Mouse (Mus musculus) ES-E14 (cell line): ENCODE data around the gene Chchd2. TPM values are rescaled to one million over a fixed set of nuclear protein-coding genes. Genes with fewer than 3 reads are reported as not detected.

Experiments used
- DNase-seq: peaks from one replicate; pipeline ENCODE4 v3.0.0-alpha.2; 2013; ENCODE audit warnings: low read depth, low spot score
- H3K27ac ChIP-seq: 2 replicates; pipeline ENCODE4 v1.5.1; 2012; ENCODE audit warnings: low read depth, mild to moderate bottlenecking, low read length, moderate library complexity, mixed read lengths; ENCODE audit not compliant: poor library complexity, insufficient read depth, severe bottlenecking
- H3K36me3 ChIP-seq: 2 replicates; pipeline ENCODE4 v1.6.1; 2012; ENCODE audit warnings: mild to moderate bottlenecking, low read length, moderate library complexity, mixed read lengths; ENCODE audit not compliant: control insufficient read depth, poor library complexity, insufficient read depth, severe bottlenecking
- H3K4me1 ChIP-seq, 2 experiments: fragments of 150-350 bp in 1 of 2; sonication (generic) in 1 of 2; 2 replicates each; pipeline ENCODE4 v1.6.1; 2012; ENCODE audit warnings: low read length in 2 of 2, mild to moderate bottlenecking in 1 of 2, mixed read lengths in 1 of 2; ENCODE audit not compliant: control insufficient read depth in 2 of 2, insufficient read depth in 2 of 2, poor library complexity in 1 of 2
- H3K4me3 ChIP-seq, 2 experiments: fragments of 150-350 bp in 1 of 2; sonication (generic) in 1 of 2; 2 replicates each; pipeline ENCODE4 v1.5.1; 2012; ENCODE audit warnings: low read length in 2 of 2, low read depth in 1 of 2, mild to moderate bottlenecking in 1 of 2, mixed read lengths in 1 of 2; ENCODE audit not compliant: insufficient read depth in 1 of 2, poor library complexity in 1 of 2, severe bottlenecking in 1 of 2
- H3K9ac ChIP-seq: 2 replicates; pipeline ENCODE4 v1.6.1; 2012; ENCODE audit warnings: low read depth, mild to moderate bottlenecking, low read length, mixed read lengths; ENCODE audit not compliant: poor library complexity, insufficient read depth, severe bottlenecking
- H3K9me3 ChIP-seq: fragments of 150-350 bp; sonication (generic); 2 replicates; pipeline ENCODE4 v1.6.1; 2012; ENCODE audit warnings: low read depth, mild to moderate bottlenecking, low read length; ENCODE audit not compliant: control insufficient read depth, insufficient read depth
- CHD2 ChIP-seq: IDR thresholded peaks from 2 replicates; pipeline ENCODE4 v1.6.1; 2014; ENCODE audit warnings: mild to moderate bottlenecking, low read depth, low read length, inconsistent platforms
- HCFC1 ChIP-seq: IDR thresholded peaks from 2 replicates; pipeline ENCODE4 v1.6.1; 2012; ENCODE audit warnings: low read length, inconsistent platforms, borderline replicate concordance; ENCODE audit not compliant: insufficient read depth
- MAFK ChIP-seq: IDR thresholded peaks from 2 replicates; pipeline ENCODE4 v1.6.1; 2014; ENCODE audit warnings: mild to moderate bottlenecking, low read depth, low read length, inconsistent platforms; ENCODE audit not compliant: insufficient read depth
- ZC3H11A ChIP-seq: IDR thresholded peaks from 2 replicates; pipeline ENCODE4 v1.6.1; 2012; ENCODE audit warnings: low read depth, mild to moderate bottlenecking, inconsistent platforms, low read length, borderline replicate concordance
- ZNF384 ChIP-seq: IDR thresholded peaks from 2 replicates; pipeline ENCODE4 v1.6.1; 2012; ENCODE audit warnings: low read depth, low read length, inconsistent platforms
- in situ Hi-C, 2 experiments: fragments of 600-800 bp; cut with MboI; formaldehyde crosslinking; loops; one replicate each; pipeline ENCODE4 v1.15.1; 2025; ENCODE audit warnings: low sequenced_read_pairs in 2 of 2, inconsistent platforms in 1 of 2; ENCODE audit not compliant: unreplicated experiment in 2 of 2
- total RNA-seq: library from RNA; depleted of rRNA; stranded (reverse); fragments of 300-350 nt; gene quantifications from 2 replicates; pipeline ENCODE4 v1.2.3, GENCODE M21; 2012

Chchd2 gene
- total RNA-seq, 1 experiment: 874 TPM

DNA sequence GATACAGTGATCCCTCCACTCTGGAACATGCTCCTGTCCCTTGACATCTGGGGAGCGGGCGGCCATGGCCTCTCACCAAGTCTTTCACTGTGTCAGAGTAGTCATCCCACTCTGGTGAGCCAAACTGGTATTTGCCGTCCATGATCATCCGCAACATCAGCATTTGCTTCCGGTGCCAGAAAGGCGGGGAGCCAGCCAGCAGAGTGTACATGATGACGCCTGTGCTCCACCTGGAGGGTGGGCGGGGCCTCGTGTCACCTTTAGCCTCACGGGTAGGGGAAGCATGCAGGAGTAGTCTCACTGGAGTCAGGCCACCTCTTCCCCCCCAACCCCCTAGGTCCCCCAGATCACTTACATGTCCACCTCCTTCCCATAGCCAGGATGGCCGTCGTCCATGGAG lies 21.4 kb downstream of the Chchd2 start:
- H3K4me3 ChIP-seq: no peak overlapping the region; a peak in 1 of 4 replicates
- peaks cover 14% of the 10 kb centered on the region for H3K36me3 ChIP-seq
- in situ Hi-C loops: no loop called here
- no peak for DNase-seq
- TF ChIP-seq ZC3H11A: no peak
- no peak for TF ChIP-seq MAFK
- TF ChIP-seq CHD2: no peak
- TF ChIP-seq ZNF384: no peak
- no peak for TF ChIP-seq HCFC1
- no peak overlapping the region for H3K27ac ChIP-seq
- no peaks in the 10 kb centered on the region for H3K9me3 ChIP-seq
- H3K9ac ChIP-seq: no peak overlapping the region
- peaks cover 0 to 6% of the 10 kb centered on the region in 2 experiments; a peak in 1 of 4 replicates for H3K4me1 ChIP-seq

DNA sequence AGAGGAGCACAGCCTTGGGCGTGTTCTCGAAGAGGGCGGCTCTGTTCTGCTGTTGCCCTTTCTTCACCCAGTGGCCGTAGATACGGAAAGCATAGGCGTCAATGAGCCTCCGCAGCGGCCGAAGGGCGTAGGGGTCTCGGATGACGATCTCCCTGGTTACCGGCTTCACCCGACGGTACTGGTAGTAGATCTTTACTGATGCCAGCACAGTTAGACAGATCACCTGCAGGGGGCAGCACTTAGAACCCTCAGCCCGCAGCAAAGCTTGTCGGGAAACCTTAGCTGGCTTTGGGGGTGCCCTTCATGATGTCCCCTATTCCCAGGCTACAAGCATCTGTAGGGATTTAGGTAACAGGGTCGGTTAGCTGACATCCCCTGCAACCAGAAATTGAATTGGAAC lies 22.8 kb downstream of the Chchd2 start:
- peaks cover 0 to 6% of the 10 kb centered on the region in 2 experiments; a peak in 1 of 4 replicates for H3K4me1 ChIP-seq
- no peak for TF ChIP-seq CHD2
- no peak for TF ChIP-seq HCFC1
- in situ Hi-C loops: no loop called here
- no peak for DNase-seq
- peak overlapping the region in 1 of 2 experiments; percentile 28; a peak in 1 of 4 replicates for H3K4me3 ChIP-seq
- H3K27ac ChIP-seq: no peak overlapping the region
- peaks cover 25% of the 10 kb centered on the region for H3K36me3 ChIP-seq
- no peaks in the 10 kb centered on the region for H3K9me3 ChIP-seq
- H3K9ac ChIP-seq: peak overlapping the region; percentile 8; the same call in 1 of the 2 replicates

- no peaks in the 10 kb centered on the region for H3K9me3 ChIP-seq
- peaks cover 39% of the 10 kb centered on the region for H3K36me3 ChIP-seq
- H3K4me3 ChIP-seq: no peak overlapping the region
- in situ Hi-C loops: no loop called here
- H3K4me1 ChIP-seq: peaks cover 0 to 6% of the 10 kb centered on the region in 2 experiments; a peak in 1 of 4 replicates
- H3K9ac ChIP-seq: no peak overlapping the region
- no peak for DNase-seq
- peak overlapping the region; percentile 34; the same call in 1 of the 2 replicates for H3K27ac ChIP-seq
- no peak for TF ChIP-seq CHD2
- TF ChIP-seq MAFK: peak; percentile 66
Measured at GRCm38 (mm10) chr5:129862325-129862724, 24.9 kb downstream of the Chchd2 start.

GRCm38 (mm10) chr5:129856414-129856813 lies 30.9 kb downstream of the Chchd2 start:
- Histone ChIP-seq H3K4me1 (0 out of 4 replicates have a peak, but pooled peaks cover 0 to 5% of the 10 kb centered on the region in 2 experiments), H3K9ac (no peak overlapping the region), H3K9me3 (no peaks in the 10 kb centered on the region), H3K27ac (no peak overlapping the region), H3K36me3 (peaks cover 37% of the 10 kb centered on the region), H3K4me3 (no peak overlapping the region)
- TF ChIP-seq HCFC1 (no peak), ZNF384 (no peak), CHD2 (no peak), ZC3H11A (no peak), MAFK (no peak)
- no peak for DNase-seq
- in situ Hi-C loops: no loop called here

DNA sequence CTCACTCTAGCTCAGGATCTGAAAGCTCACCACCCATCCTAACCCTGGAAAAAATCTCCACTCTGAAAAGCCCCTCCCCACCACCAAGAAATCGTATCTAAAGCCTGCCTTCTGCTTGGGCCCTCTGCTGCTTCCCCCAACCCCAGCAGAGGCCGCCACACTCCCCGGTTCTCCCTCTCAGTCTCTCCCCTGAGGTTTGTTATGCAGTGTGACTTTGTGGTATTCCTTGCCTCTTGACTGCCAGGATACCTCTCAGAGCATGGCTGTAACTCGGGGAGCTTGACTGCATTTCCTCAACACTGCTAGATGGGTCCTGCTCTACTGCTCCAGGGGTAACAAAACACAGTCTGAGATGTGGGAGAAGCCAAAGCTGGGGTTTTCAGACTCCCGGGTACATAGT lies 32.1 kb downstream of the Chchd2 start:
- TF ChIP-seq CHD2 (no peak), MAFK (no peak), HCFC1 (no peak), ZNF384 (no peak), ZC3H11A (no peak)

More for the DNA sequence above, 32.1 kb downstream of the Chchd2 start:
- H3K9me3 ChIP-seq: no peaks in the 10 kb centered on the region
- 0 out of 4 replicates have a peak, but pooled peaks cover 0 to 5% of the 10 kb centered on the region in 2 experiments for H3K4me1 ChIP-seq
- in situ Hi-C loops: no loop called here
- DNase-seq: no peak
- H3K9ac ChIP-seq: no peak overlapping the region
- no peak overlapping the region for H3K4me3 ChIP-seq
- no peak overlapping the region for H3K27ac ChIP-seq
- peaks cover 29% of the 10 kb centered on the region for H3K36me3 ChIP-seq
